ENCODE assay signal across 8 mouse cellular contexts in genomic region chr12:84408819-84409507, GRCm38 (mm10). TPM values are rescaled to one million over a fixed set of nuclear protein-coding genes. Genes with fewer than 3 reads are reported as not detected.
A peak's percentile ranks its signal among the peaks of the same experiment; 100 is the strongest.
DNase-seq lines count a peak whose midpoint lies in the region; ATAC-seq lines count a peak whose summit lies in the region.

TSS of gene Entpd5 (minus strand) at chr12:84409029.
TSS of gene Bbof1 (plus strand) at chr12:84409071.

- peak within 1 kb of the TSS; percentile 93 for H3K4me2 ChIP-seq in hindbrain, embryonic 12.5 days (replicated peaks)

- H3K9me3 ChIP-seq in hindbrain, embryonic 12.5 days (replicated peaks): no peaks in the 10 kb centered on the region

- peak within 1 kb of the TSS; percentile 88 for H3K27ac ChIP-seq in hindbrain, embryonic 12.5 days

- peak; percentile 93 for DNase-seq in MN1 (ENCODE audit: low spot score)
- peak; percentile 91 for DNase-seq in cerebellum, adult 9-10 months
- DNase-seq in frontal cortex, adult 2 months (ENCODE audit: extremely low spot score in 1 of 2, low spot score in 1 of 2): peak; percentile 63 to 93
- DNase-seq in layer of hippocampus, postnatal 14 days (ENCODE audit: low spot score in 2 of 2): peak; percentile 85 to 90
- peak; percentile 90 for DNase-seq in lung, postnatal 14 days
- DNase-seq in retina, adult 2 months (ENCODE audit: low read depth, low spot score): peak; percentile 78
- peak; percentile 91 for DNase-seq in thymus, postnatal 36 days

- peaks cover 13% of the 10 kb centered on the region for H3K4me1 ChIP-seq in hindbrain, embryonic 12.5 days

- ATAC-seq in hindbrain, embryonic 12.5 days (ENCODE audit: low FRiP score): peak; percentile 91

- 0 out of 2 replicates have a peak, but pooled peaks cover 2% of the 10 kb centered on the region for H3K27me3 ChIP-seq in hindbrain, embryonic 12.5 days

- peak within 1 kb of the TSS; percentile 84 for H3K9ac ChIP-seq in hindbrain, embryonic 12.5 days

- 2% methylated on average over 46 of the region's 63 CpGs for WGBS in hindbrain, embryonic 12.5 days

- peak within 1 kb of the TSS; percentile 81 for H3K4me3 ChIP-seq in hindbrain, embryonic 12.5 days

- no peaks in the 10 kb centered on the region for H3K36me3 ChIP-seq in hindbrain, embryonic 12.5 days

RNA-seq across cellular contexts. Expression of gene Entpd5, which starts in this region (rescaled TPM):
- 19.2 and 21.3 TPM in 2 replicates for polyA plus RNA-seq in frontal cortex, adult 2 months (2012; rRNA removed)
- polyA plus RNA-seq in hindbrain, embryonic 12.5 days (2016; fragmentation: Nextera tagmentation; extraction: Ambion mirVana): 11.9 and 12.3 TPM in 2 replicates
- 10 to 100 TPM; 24.9 to 26.3 TPM for total RNA-seq in layer of hippocampus, postnatal 14 days (2021)

RNA-seq across cellular contexts. Expression of gene Bbof1, which starts in this region (rescaled TPM):
- polyA plus RNA-seq in frontal cortex, adult 2 months (2012; rRNA removed): 7.2 and 8.5 TPM in 2 replicates
- 1.2 and 2.6 TPM in 2 replicates for polyA plus RNA-seq in hindbrain, embryonic 12.5 days (2016; fragmentation: Nextera tagmentation; extraction: Ambion mirVana)
- 1 to 10 TPM; 7.1 to 8.3 TPM for total RNA-seq in layer of hippocampus, postnatal 14 days (2021)

Comparison
In these comparisons a context has a peak if more than half of its experiments do, and no peak if none do; other contexts are left out.
1. Peak in every context shown above with its lines: DNase-seq, ATAC-seq, H3K4me3 ChIP-seq and H3K27ac ChIP-seq.